Mouse (Mus musculus) heart, adult 10 weeks (tissue): Measurements from ENCODE around the gene Olfr485. TPM values are rescaled to one million over a fixed set of nuclear protein-coding genes. Genes with fewer than 3 reads are reported as not detected.

Experiments used
- polyA plus RNA-seq: library from polyadenylated mRNA; stranded (reverse); fragments of 350-450 nt; fragmentation: Illumina TruSeq; extraction: RNeasy Lipid Tissue Mini Kit (QIAGEN cat#74804); gene quantifications from one replicate; pipeline ENCODE4 v1.2.3, GENCODE M21; 2014; ENCODE audit warnings: low read depth, low replicate concordance

Gene Olfr485
- polyA plus RNA-seq: not detected

DNA sequence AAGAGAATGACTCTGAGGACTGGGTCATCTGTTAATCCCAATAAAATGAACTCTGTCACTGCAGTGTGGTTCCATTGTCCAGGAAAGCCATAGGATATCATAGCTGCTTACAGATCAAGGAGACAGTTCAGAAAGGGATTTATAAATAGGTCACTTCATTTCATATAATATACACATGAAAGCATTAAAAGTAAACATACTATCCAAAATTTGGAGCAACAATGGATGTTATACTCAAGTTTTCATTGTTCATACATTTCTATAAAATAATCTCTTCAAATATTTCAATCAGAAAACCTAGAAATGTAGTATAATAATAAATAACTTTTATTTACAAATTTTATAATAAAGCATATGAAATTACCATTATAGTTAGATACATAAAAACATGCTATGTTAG lies at the start of gene Olfr485:
TSS of gene Olfr485 (minus strand) at position 101 of the 400 bp plus-strand sequence.

DNA sequence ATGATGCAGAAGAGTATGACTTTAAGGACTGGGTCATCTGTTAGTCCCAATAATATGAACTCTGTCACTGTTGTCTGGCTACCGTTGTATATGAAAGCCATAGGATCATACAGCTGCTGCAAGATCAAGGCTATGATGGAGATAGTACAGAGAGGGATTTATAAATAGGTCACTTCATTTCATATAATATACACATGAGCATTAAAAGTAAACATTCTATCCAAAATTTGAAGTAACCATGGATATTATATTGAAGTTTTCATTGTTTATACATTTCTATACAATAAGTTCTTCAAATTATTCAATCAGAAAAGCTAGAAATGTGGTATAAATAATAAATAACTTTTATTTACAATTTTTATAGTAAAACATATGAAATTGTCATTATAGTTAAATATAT lies 13.0 kb upstream of the Olfr485 start, which contains the start of gene Olfr486:
TSS of gene Olfr486 (minus strand) at position 101 of the 400 bp plus-strand sequence.

DNA sequence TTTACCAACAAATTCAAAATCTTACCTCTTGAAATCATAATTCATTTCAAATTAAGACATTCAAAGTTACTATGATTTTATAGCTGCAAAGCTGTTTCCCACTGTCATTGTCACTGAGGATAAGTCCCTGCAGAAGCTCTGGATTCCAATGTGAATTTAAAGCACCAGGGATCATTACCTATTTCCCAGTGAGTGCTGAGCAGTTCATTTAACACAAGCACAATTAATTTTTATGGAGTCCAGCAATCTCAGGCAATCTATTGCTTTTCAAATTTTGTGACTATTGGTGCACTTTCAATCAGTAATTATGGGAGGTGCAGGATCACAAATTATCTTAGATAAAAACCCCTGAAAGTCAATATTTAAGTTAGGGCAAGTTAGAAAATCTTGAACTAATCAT lies 32.3 kb downstream of the Olfr485 start, which contains the start of gene Olfr484:
TSS of gene Olfr484 (minus strand) at position 101 of the 400 bp plus-strand sequence.

Other genes starting within 250 kb of the Olfr485 start
- not detected for gene Olfr473, start 229.4 kb downstream of the Olfr485 start, polyA plus RNA-seq
- not detected for gene Olfr474, start 205.2 kb downstream of the Olfr485 start, polyA plus RNA-seq
- not detected for gene Olfr476, start 195.1 kb downstream of the Olfr485 start, polyA plus RNA-seq
- gene Olfr477, start 173.2 kb downstream of the Olfr485 start, polyA plus RNA-seq: not detected
- gene Olfr478, start 125.9 kb downstream of the Olfr485 start, polyA plus RNA-seq: not detected
- not detected for gene Olfr479, start 109.2 kb downstream of the Olfr485 start, polyA plus RNA-seq
- gene Olfr480, start 92.5 kb downstream of the Olfr485 start, polyA plus RNA-seq: not detected
- gene Olfr481, start 80.0 kb downstream of the Olfr485 start, polyA plus RNA-seq: not detected
- gene Olfr482, start 62.3 kb downstream of the Olfr485 start, polyA plus RNA-seq: not detected
- not detected for gene Olfr483, start 59.0 kb downstream of the Olfr485 start, polyA plus RNA-seq
- gene Olfr484, start 32.4 kb downstream of the Olfr485 start, polyA plus RNA-seq: not detected
- gene Olfr486, start 12.9 kb upstream of the Olfr485 start, polyA plus RNA-seq: not detected
- gene Olfr487, start 54.8 kb upstream of the Olfr485 start, polyA plus RNA-seq: not detected
- gene Olfr488, start 98.5 kb upstream of the Olfr485 start, polyA plus RNA-seq: not detected
- not detected for gene Olfr490, start 129.1 kb upstream of the Olfr485 start, polyA plus RNA-seq
- gene Olfr491, start 153.6 kb upstream of the Olfr485 start, polyA plus RNA-seq: not detected
- gene Olfr492, start 163.8 kb upstream of the Olfr485 start, polyA plus RNA-seq: not detected
- gene Olfr493, start 187.1 kb upstream of the Olfr485 start, polyA plus RNA-seq: not detected
- gene Olfr494, start 205.5 kb upstream of the Olfr485 start, polyA plus RNA-seq: not detected
- gene Olfr495, start 233.3 kb upstream of the Olfr485 start, polyA plus RNA-seq: not detected